Mouse (Mus musculus) small intestine, adult 2 months (tissue): ENCODE measurements around the gene Impad1. TPM values are rescaled to one million over a fixed set of nuclear protein-coding genes. Genes with fewer than 3 reads are reported as not detected.

ENCODE experiments used
- H3K27ac ChIP-seq: fragments of 200-500 bp; 2 replicates; pipeline ENCODE4 v1.5.1; 2012; ENCODE audit warnings: low read depth, low read length, control low read depth, inconsistent platforms; ENCODE audit not compliant: insufficient read depth
- H3K27me3 ChIP-seq: fragments of 200-500 bp; 2 replicates; pipeline ENCODE4 v1.6.1; 2012; ENCODE audit warnings: mild to moderate bottlenecking, moderate library complexity, low read length, inconsistent platforms; ENCODE audit not compliant: control insufficient read depth, insufficient read depth
- H3K36me3 ChIP-seq: fragments of 200-500 bp; 2 replicates; pipeline ENCODE4 v1.6.1; 2012; ENCODE audit warnings: mild to moderate bottlenecking, low read length, control low read depth, inconsistent platforms; ENCODE audit not compliant: control insufficient read depth, insufficient read depth
- H3K4me1 ChIP-seq: fragments of 200-500 bp; 2 replicates; pipeline ENCODE4 v1.6.1; 2012; ENCODE audit warnings: low read length, inconsistent platforms, mixed read lengths; ENCODE audit not compliant: control insufficient read depth, insufficient read depth, insufficient read length
- H3K4me3 ChIP-seq: fragments of 200-500 bp; 2 replicates; pipeline ENCODE4 v1.5.1; 2012; ENCODE audit warnings: low read depth, mild to moderate bottlenecking, control low read depth, inconsistent platforms, low read length, moderate library complexity
- CTCF ChIP-seq: fragments of 200-500 bp; IDR thresholded peaks from 2 replicates; pipeline ENCODE4 v1.5.1; 2012; ENCODE audit warnings: low read depth, mild to moderate bottlenecking, control low read depth, inconsistent platforms, low read length, moderate library complexity, mixed read lengths; ENCODE audit not compliant: insufficient replicate concordance, insufficient read length; ENCODE audit errors: extremely low read depth
- POLR2A ChIP-seq: fragments of 200-500 bp; IDR thresholded peaks from 2 replicates; pipeline ENCODE4 v1.6.1; 2012; ENCODE audit warnings: low read depth, mild to moderate bottlenecking, control low read depth, inconsistent platforms, low read length, moderate library complexity
- WGBS: fragments of 180-500 bp; shearing (Covaris S2); methylation state at CpG from one replicate; pipeline ENCODE4 v1.1.7; 2018; 5-methylcytosine and 5-hydroxymethylcytosine counted together
- polyA plus RNA-seq: library from polyadenylated mRNA; depleted of rRNA; stranded (reverse); fragments of >200 nt; gene quantifications from 2 replicates; pipeline ENCODE4 v1.2.3, GENCODE M21; 2012

Impad1 gene
- polyA plus RNA-seq, 1 experiment: 5.9 TPM

GRCm38 (mm10) chr4:4765806-4766205 lies 27.3 kb downstream of the Impad1 start:
- no peak for TF ChIP-seq CTCF
- TF ChIP-seq POLR2A: no peak
- no peaks in the 10 kb centered on the region for H3K27me3 ChIP-seq
- no peaks in the 10 kb centered on the region for H3K4me1 ChIP-seq
- H3K4me3 ChIP-seq: no peak overlapping the region
- WGBS: 83% methylated on average over 5 of the region's 5 CpGs
- no peak overlapping the region for H3K27ac ChIP-seq
- peaks cover 21% of the 10 kb centered on the region for H3K36me3 ChIP-seq

GRCm38 (mm10) chr4:4758376-4758775 lies 34.8 kb downstream of the Impad1 start:
- WGBS: 78% methylated on average over 4 of the region's 4 CpGs
- Histone ChIP-seq H3K27ac (no peak overlapping the region), H3K4me3 (no peak overlapping the region), H3K4me1 (no peaks in the 10 kb centered on the region), H3K27me3 (no peaks in the 10 kb centered on the region), H3K36me3 (no peaks in the 10 kb centered on the region)
- TF ChIP-seq CTCF (no peak), POLR2A (no peak)

- TF ChIP-seq POLR2A (no peak), CTCF (peak; percentile 28; the same call in 1 of the 2 replicates)
- no peaks in the 10 kb centered on the region for H3K27me3 ChIP-seq
- H3K4me1 ChIP-seq: no peaks in the 10 kb centered on the region
- H3K27ac ChIP-seq: no peak overlapping the region
- no peaks in the 10 kb centered on the region for H3K36me3 ChIP-seq
- whole genome bisulfite sequencing: 51% methylated on average over 3 of the region's 3 CpGs
- no peak overlapping the region for H3K4me3 ChIP-seq
These were observed 63.7 kb downstream of the Impad1 start for GRCm38 (mm10) chr4:4729427-4729826.

GRCm38 (mm10) chr4:4726241-4726776 lies 66.8 kb downstream of the Impad1 start:
- Histone ChIP-seq H3K4me1 (no peaks in the 10 kb centered on the region), H3K27me3 (no peaks in the 10 kb centered on the region), H3K27ac (no peak overlapping the region), H3K4me3 (no peak overlapping the region), H3K36me3 (no peaks in the 10 kb centered on the region)
- no peak for TF ChIP-seq CTCF
- no peak for TF ChIP-seq POLR2A
- WGBS: 85% methylated on average over 3 of the region's 3 CpGs

GRCm38 (mm10) chr4:4723821-4724220 lies 69.3 kb downstream of the Impad1 start:
- TF ChIP-seq POLR2A (no peak), CTCF (no peak)

GRCm38 (mm10) chr4:4722081-4722480 lies 71.1 kb downstream of the Impad1 start:
- Histone ChIP-seq H3K27ac (no peak overlapping the region), H3K4me1 (no peaks in the 10 kb centered on the region), H3K36me3 (no peaks in the 10 kb centered on the region), H3K27me3 (no peaks in the 10 kb centered on the region), H3K4me3 (no peak overlapping the region)
- WGBS: 44% methylated on average over 1 of the region's 1 CpGs
- TF ChIP-seq CTCF (no peak), POLR2A (no peak)

More at GRCm38 (mm10) chr4:4723821-4724220, 69.3 kb downstream of the Impad1 start:
- no peaks in the 10 kb centered on the region for H3K27me3 ChIP-seq
- 71% methylated on average over 8 of the region's 8 CpGs for WGBS
- no peak overlapping the region for H3K27ac ChIP-seq
- no peaks in the 10 kb centered on the region for H3K36me3 ChIP-seq
- H3K4me1 ChIP-seq: no peaks in the 10 kb centered on the region
- H3K4me3 ChIP-seq: no peak overlapping the region

- TF ChIP-seq CTCF: no peak
- 40% methylated on average over 4 of the region's 4 CpGs for WGBS
- Histone ChIP-seq H3K4me1 (no peaks in the 10 kb centered on the region), H3K27me3 (no peaks in the 10 kb centered on the region), H3K36me3 (no peaks in the 10 kb centered on the region), H3K27ac (no peak overlapping the region), H3K4me3 (no peak overlapping the region)
These were observed 75.3 kb downstream of the Impad1 start for GRCm38 (mm10) chr4:4717763-4718347.
